Mouse (Mus musculus) erythroblast, adult 5-6 weeks (primary cell): ENCODE measurements around the gene Patj. TPM values are rescaled to one million over a fixed set of nuclear protein-coding genes. Genes with fewer than 3 reads are reported as not detected.
"Not testable (repeated sequence)": the region's sequence is repeated elsewhere in the genome, so short reads cannot be mapped to it uniquely, and the experiment has no call there.

Experiments used
- ATAC-seq: replicated peaks from 2 replicates; pipeline ENCODE4 v1.8.0; 2016; ENCODE audit warnings: moderate number of reproducible peaks, mild to moderate bottlenecking, moderate TSS enrichment, inconsistent platforms; ENCODE audit not compliant: poor library complexity, low FRiP score, severe bottlenecking
- total RNA-seq, 2 experiments: library from RNA; stranded (forward) in 1 of 2; stranded (reverse) in 1 of 2; fragments of 150-400 nt in 1 of 2; fragments of 200-764, 138-1000 nt in 1 of 2; gene quantifications; 2 replicates each; pipeline versions ENCODE4 v1.2.3 to v1.2.4; 2015 to 2017; ENCODE audit warnings: low replicate concordance in 2 of 2

Gene Patj
- total RNA-seq, 2 experiments from 2014 or later = 0.34 TPM; not detected in 1

- no peak for ATAC-seq
These were observed 306.8 kb downstream of the Patj start for GRCm38 (mm10) chr4:98702201-98702894.

GRCm38 (mm10) chr4:98710891-98711290 is 315.3 kb downstream of the Patj start:
- no peak for ATAC-seq

DNA sequence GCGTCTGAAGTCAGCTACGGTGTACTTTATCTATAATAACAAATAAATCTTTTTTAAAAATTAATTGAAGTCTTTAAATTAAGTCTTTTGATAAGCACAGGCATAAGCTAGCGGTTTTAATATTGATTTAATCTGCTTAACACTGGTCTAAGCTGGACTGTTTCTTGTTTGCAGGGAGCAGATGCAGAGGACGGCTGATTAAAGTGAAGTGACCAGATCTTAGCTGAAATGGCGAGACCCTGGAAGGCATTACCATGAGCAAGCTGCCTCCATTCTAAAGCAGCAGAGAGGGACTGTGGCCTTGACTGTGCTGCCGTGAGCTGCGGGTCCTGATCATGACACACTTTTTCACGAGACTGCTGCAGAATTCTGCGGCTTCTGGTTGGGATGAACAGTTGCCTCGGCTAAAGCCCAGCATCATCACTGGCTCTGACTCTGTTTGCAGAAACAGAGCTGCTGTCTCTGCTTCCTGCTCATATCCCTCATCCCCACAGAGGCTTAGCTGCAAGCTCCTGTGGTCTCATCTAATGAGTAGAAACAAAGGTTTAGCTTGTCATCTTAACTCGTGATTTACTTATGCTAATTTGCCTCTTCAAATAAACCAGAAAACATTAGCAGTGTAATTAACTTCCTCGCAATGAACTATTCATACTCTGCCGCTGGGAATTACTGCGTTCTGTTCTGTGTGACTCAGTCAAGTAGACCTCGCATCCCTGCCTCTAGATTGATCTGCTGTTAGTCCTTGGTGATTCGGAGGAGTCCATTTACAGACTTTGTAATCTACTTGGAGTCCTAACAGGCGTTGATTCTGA is 322.4 kb downstream of the Patj start:
- ATAC-seq = no peak

DNA sequence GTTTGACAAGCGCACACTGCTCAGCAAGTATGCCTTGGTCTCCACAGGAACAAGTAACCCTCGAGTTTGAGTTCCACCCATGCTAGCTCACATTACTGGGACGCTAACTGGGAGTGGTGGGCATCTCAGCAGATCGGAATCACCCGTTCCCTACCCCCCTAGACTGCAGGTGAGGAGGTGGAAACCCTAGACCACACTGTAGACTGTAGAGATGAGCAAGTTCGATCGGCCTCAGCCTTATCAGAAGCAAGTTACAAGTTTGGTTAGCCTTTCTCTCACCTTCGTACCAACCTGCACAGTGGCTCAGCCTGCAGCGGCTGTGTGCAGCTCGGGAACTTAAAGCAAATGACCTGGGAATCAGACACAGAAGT is 322.9 kb downstream of the Patj start:
- ATAC-seq = no peak

- ATAC-seq = no peak
These were observed 326.9 kb downstream of the Patj start for GRCm38 (mm10) chr4:98722454-98722853.

- not testable (repeated sequence) for ATAC-seq
These were observed 329.1 kb downstream of the Patj start for GRCm38 (mm10) chr4:98724682-98725081.

GRCm38 (mm10) chr4:98725439-98725838 is 329.9 kb downstream of the Patj start:
- ATAC-seq = no peak

DNA sequence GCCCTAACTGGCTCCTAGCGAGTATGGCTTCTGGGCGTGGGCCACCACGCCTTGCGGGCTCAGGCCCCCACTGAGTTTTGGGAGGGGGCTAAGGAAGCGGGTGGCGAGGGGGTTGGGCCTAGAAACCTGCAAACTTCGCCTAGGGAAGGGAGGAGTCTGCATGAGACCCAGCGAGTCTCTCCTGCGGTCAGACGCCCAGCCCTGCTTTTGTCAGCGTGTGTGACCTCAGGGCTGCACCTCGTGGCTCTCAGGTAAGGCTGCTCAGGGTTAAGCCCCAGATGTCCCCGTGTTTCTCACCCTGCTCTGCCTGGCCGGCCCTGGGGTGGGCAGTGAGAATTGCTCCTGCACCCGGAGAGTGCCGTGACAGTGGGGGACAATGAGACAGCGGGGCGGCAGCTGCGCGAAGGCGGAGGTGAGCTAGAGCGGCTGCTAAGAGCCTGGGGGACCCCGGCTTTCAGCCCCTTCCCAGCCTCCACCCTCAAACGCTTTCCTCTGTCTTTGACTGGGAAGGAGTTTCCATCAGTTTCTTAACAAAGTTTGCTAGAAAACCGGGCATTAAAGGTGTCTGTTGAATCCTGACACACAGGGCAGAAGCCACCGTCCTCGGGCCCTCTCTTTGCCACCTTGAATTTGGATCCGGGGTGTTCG is 331.1 kb downstream of the Patj start, which contains the start of gene L1td1:
L1td1 (plus strand) TSS at position 145 of the 648 bp plus-strand sequence.
- ATAC-seq = no peak

DNA sequence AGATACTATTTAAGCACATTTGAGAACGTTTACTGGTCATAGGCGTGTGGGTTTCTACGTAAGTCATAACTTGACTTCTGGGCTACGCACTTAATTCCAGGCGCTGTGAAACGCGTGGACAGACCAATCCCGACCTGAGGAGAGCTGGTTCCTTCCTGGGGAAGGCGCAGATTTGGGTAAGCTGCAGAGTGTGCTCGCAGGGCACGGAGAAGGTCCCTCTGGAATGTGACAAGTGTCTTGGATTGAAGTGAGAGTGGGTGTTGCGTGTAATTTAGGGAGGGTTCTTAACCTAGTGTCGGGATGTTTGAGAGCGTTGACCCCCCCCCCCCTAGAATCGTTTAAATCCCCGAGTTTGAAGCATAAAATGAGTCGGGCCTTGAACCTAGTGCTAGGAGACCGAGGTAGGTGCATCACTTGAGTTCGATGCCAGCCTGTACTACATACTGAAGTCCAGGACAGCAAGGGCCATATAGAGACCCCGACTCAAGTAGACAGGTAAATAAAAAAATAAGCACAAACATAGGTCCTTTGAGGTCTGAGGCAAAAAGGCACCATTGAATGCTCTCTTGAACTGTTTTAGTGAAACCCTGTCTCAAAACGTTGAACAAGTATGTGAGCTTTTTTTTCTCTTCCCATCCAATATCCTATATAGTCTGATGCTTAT is 331.8 kb downstream of the Patj start:
- no peak for ATAC-seq

DNA sequence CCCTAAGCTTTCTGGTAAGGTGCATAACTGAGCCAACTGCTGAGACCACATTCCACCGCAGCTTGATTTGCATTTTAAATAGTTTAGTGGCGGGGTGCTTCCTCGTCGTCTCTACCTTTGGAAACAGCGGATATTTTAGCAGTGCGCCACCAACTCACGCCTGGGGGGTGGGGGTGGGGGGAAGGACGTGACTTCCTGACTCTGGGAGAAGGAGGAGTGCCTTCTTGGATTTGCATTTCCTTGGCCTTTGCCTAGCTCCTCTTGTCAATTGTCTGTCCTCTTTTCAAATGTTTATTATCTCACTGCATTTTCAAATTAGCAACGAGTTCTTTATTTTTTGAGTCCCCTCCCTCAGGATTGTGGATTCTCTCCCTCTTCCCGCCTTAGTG is 332.4 kb downstream of the Patj start:
- ATAC-seq = no peak

DNA sequence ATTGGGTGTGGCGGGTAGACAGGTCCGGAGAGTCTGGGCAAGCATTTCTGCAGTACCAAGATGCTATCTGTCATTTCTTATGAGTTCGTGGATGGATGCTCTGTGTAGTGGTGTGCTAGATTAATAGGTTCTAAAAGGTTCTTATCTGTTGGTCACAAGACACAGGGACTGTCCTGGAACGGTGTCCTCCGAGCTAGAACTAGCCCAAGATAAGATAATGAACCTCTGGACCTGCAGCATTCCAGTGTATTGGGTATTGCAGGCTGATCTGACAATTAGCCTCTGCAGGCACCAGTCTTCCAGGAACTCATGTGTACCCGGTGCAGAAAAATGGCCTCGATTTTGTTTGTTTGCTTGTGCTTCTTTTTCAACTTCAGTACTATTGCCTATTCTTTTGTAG is 333.1 kb downstream of the Patj start:
- ATAC-seq = no peak

DNA sequence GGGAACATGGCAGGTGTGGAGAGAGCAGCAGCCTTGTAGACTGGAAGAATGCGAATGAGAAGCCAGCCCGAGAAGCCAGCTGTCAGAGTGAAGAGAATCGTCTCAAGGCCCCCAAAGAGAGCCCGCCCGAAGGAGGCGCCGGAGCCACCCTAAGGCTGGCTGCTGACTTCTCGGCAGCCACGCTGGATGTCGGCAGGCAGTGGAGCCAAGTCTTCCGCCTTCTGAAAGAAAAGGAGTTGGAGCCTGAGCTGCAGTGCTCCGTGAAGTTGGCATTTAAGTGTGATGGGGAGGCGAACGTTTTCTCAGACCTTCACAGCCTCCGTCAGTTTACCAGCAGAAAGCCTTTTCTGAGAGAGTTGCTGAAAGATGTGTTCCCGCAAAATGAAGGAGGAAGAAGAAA is 338.1 kb downstream of the Patj start:
- no peak for ATAC-seq

DNA sequence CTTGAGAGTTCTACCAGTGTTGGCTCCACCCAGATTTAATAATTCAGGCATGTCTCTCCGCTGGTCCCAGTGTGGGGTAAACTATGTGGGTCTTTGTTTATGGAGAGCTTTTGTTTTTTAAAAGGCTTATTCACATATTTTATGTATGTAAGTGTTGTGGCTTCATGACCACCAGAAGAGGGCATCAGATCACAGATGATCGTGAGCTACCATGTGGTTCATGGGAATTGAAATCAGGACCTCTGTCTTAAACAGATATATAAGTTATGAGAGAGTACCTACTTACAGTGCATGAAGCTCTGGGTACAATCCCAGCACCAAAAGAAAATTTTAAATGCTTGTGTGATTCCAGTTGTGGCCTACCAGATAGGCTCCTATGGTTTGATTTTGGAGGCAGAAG is 344.2 kb downstream of the Patj start:
- ATAC-seq = no peak

DNA sequence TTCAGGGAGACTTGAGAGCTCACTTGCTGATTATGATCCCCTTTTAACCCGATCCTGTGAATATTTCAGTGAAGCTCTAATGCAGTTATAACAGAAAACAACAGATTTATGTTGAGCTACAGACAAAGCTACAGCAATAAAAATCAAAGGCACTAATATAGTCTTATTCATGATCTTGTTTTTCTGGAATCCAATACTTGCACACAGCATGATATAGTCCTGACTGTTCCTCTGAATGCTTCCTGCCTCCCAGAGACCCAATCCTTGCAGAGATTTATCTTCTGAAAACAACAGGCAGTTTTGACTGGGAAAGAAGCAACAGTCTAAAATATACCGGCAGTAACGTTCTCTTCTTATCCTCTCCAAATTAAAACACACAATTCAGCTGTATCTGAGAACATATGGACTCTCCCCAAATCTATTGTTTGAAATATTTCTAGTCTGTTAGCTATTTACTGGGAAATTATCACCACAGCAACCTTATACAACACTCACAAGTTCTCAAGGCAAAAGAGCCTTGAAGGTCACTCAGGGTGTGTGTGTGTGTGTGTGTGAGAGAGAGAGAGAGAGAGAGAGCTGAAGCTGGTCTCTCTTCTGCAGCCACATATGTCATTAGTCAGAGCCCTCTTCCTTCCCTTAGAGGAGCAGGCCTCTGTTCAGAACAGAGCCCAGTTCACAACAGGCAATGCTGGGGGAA is 347.8 kb downstream of the Patj start:
- ATAC-seq = no peak

DNA sequence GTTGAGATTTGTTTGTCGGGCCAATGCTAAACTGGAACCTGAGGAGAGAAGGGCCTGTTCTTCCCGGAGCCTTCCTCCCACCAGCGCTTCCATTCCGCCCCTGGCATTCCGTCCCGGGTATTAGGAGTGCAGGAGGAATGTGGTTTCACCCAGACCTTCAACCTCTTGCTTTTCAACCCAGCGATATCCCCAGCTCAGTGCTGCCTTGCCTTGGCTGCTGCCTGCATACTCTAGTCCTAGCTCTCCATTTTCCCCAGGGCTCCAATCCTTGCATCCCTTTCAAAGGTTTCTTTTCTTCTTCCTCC is 348.3 kb downstream of the Patj start:
- ATAC-seq = no peak

GRCm38 (mm10) chr4:98754456-98754855 is 358.9 kb downstream of the Patj start:
- no peak for ATAC-seq

GRCm38 (mm10) chr4:98756141-98756540 is 360.6 kb downstream of the Patj start:
- ATAC-seq = no peak

GRCm38 (mm10) chr4:98758012-98758821 is 362.6 kb downstream of the Patj start:
- no peak for ATAC-seq

GRCm38 (mm10) chr4:98758872-98759518 is 363.4 kb downstream of the Patj start:
- ATAC-seq = no peak
